Mouse (Mus musculus): ENCODE data around the gene Krtap19-2. TPM values are rescaled to one million over a fixed set of nuclear protein-coding genes. Genes with fewer than 3 reads are reported as not detected.

The Krtap19-2 gene
- total RNA-seq (2017): not detected in 2 replicates

GRCm38 (mm10) chr16:88874169-88874568, at the start of gene Krtap19-2:
Gene Krtap19-2, minus strand, starts transcription at chr16:88874269.
- ATAC-seq (replicated peaks in 1 of 2; ENCODE audit: insufficient read depth in 1 of 2, low FRiP score in 2 of 2, low TSS enrichment in 1 of 2, low read depth in 1 of 2, poor library complexity in 2 of 2, severe bottlenecking in 2 of 2): no peak

GRCm38 (mm10) chr16:88896357-88896756, 22.3 kb upstream of the Krtap19-2 start, which contains the start of gene Krtap19-5:
Gene Krtap19-5, minus strand, starts transcription at chr16:88896457.
- no peak for ATAC-seq (replicated peaks in 1 of 2; ENCODE audit: insufficient read depth in 1 of 2, low FRiP score in 2 of 2, low TSS enrichment in 1 of 2, low read depth in 1 of 2, poor library complexity in 2 of 2, severe bottlenecking in 2 of 2)

GRCm38 (mm10) chr16:88886870-88887269, 12.8 kb upstream of the Krtap19-2 start:
- no peak for ATAC-seq (replicated peaks in 1 of 2; ENCODE audit: insufficient read depth in 1 of 2, low FRiP score in 2 of 2, low TSS enrichment in 1 of 2, low read depth in 1 of 2, poor library complexity in 2 of 2, severe bottlenecking in 2 of 2)

GRCm38 (mm10) chr16:88884989-88885388, 10.9 kb upstream of the Krtap19-2 start, which contains the start of gene Krtap19-4:
Gene Krtap19-4, minus strand, starts transcription at chr16:88885089.
- ATAC-seq (replicated peaks in 1 of 2; ENCODE audit: insufficient read depth in 1 of 2, low FRiP score in 2 of 2, low TSS enrichment in 1 of 2, low read depth in 1 of 2, poor library complexity in 2 of 2, severe bottlenecking in 2 of 2): no peak

- no peak for ATAC-seq (replicated peaks in 1 of 2; ENCODE audit: insufficient read depth in 1 of 2, low FRiP score in 2 of 2, low TSS enrichment in 1 of 2, low read depth in 1 of 2, poor library complexity in 2 of 2, severe bottlenecking in 2 of 2)
Observed at GRCm38 (mm10) chr16:88877938-88878337, 3.9 kb upstream of the Krtap19-2 start, which contains the start of gene Krtap19-3. Gene Krtap19-3, minus strand, starts transcription at chr16:88878038.

GRCm38 (mm10) chr16:88869311-88869710, 4.8 kb downstream of the Krtap19-2 start, which contains the start of gene Krtap19-1:
Gene Krtap19-1, minus strand, starts transcription at chr16:88869411.
- ATAC-seq (replicated peaks in 1 of 2; ENCODE audit: insufficient read depth in 1 of 2, low FRiP score in 2 of 2, low TSS enrichment in 1 of 2, low read depth in 1 of 2, poor library complexity in 2 of 2, severe bottlenecking in 2 of 2): no peak

- no peak for ATAC-seq (replicated peaks in 1 of 2; ENCODE audit: insufficient read depth in 1 of 2, low FRiP score in 2 of 2, low TSS enrichment in 1 of 2, low read depth in 1 of 2, poor library complexity in 2 of 2, severe bottlenecking in 2 of 2)
Observed at GRCm38 (mm10) chr16:88864887-88865407, 9.1 kb downstream of the Krtap19-2 start.

- peak in 1 of 2 experiments; percentile 53; a peak in 2 of 4 replicates for ATAC-seq (replicated peaks in 1 of 2; ENCODE audit: insufficient read depth in 1 of 2, low FRiP score in 2 of 2, low TSS enrichment in 1 of 2, low read depth in 1 of 2, poor library complexity in 2 of 2, severe bottlenecking in 2 of 2)
Observed at GRCm38 (mm10) chr16:88851450-88851849, 22.6 kb downstream of the Krtap19-2 start.

- ATAC-seq (replicated peaks in 1 of 2; ENCODE audit: insufficient read depth in 1 of 2, low FRiP score in 2 of 2, low TSS enrichment in 1 of 2, low read depth in 1 of 2, poor library complexity in 2 of 2, severe bottlenecking in 2 of 2): no peak
Observed at GRCm38 (mm10) chr16:88848558-88848957, 25.5 kb downstream of the Krtap19-2 start.

- no peak for ATAC-seq (replicated peaks in 1 of 2; ENCODE audit: insufficient read depth in 1 of 2, low FRiP score in 2 of 2, low TSS enrichment in 1 of 2, low read depth in 1 of 2, poor library complexity in 2 of 2, severe bottlenecking in 2 of 2)
Observed at GRCm38 (mm10) chr16:88847363-88847762, 26.7 kb downstream of the Krtap19-2 start.

GRCm38 (mm10) chr16:88826978-88827377, 47.1 kb downstream of the Krtap19-2 start:
- no peak for ATAC-seq (replicated peaks in 1 of 2; ENCODE audit: insufficient read depth in 1 of 2, low FRiP score in 2 of 2, low TSS enrichment in 1 of 2, low read depth in 1 of 2, poor library complexity in 2 of 2, severe bottlenecking in 2 of 2)

GRCm38 (mm10) chr16:88826095-88826652, 47.9 kb downstream of the Krtap19-2 start, which contains the start of gene Krtap14:
Gene Krtap14, minus strand, starts transcription at chr16:88826145.
- no peak for ATAC-seq (replicated peaks in 1 of 2; ENCODE audit: insufficient read depth in 1 of 2, low FRiP score in 2 of 2, low TSS enrichment in 1 of 2, low read depth in 1 of 2, poor library complexity in 2 of 2, severe bottlenecking in 2 of 2)

GRCm38 (mm10) chr16:88823736-88824135, 50.3 kb downstream of the Krtap19-2 start:
- no peak for ATAC-seq (replicated peaks in 1 of 2; ENCODE audit: insufficient read depth in 1 of 2, low FRiP score in 2 of 2, low TSS enrichment in 1 of 2, low read depth in 1 of 2, poor library complexity in 2 of 2, severe bottlenecking in 2 of 2)

Other genes with a start within 250 kb of the Krtap19-2 start
- not detected in 2 replicates for gene 2310079G19Rik, start 246.6 kb downstream of the Krtap19-2 start, total RNA-seq (2017)
- not detected in 2 replicates for gene Krtap26-1, start 226.5 kb downstream of the Krtap19-2 start, total RNA-seq (2017)
- not detected in 2 replicates for gene Krtap27-1, start 202.6 kb downstream of the Krtap19-2 start, total RNA-seq (2017)
- not detected in 2 replicates for gene 2310061N02Rik, start 166.3 kb downstream of the Krtap19-2 start, total RNA-seq (2017)
- gene Krtap13-1, start 145.4 kb downstream of the Krtap19-2 start, total RNA-seq (2017): not detected in 2 replicates
- gene Krtap13, start 122.6 kb downstream of the Krtap19-2 start, total RNA-seq (2017): not detected in 2 replicates
- not detected in 2 replicates for gene 2310034C09Rik, start 115.4 kb downstream of the Krtap19-2 start, total RNA-seq (2017)
- gene 2310057N15Rik, start 100.1 kb downstream of the Krtap19-2 start, total RNA-seq (2017): not detected in 2 replicates
- gene Gm5965, start 96.4 kb downstream of the Krtap19-2 start, total RNA-seq (2017): not detected in 2 replicates
- gene Gm20741, start 62.0 kb downstream of the Krtap19-2 start, total RNA-seq (2017): not detected in 2 replicates
- gene Krtap15, start 54.1 kb downstream of the Krtap19-2 start, total RNA-seq (2017): not detected in 2 replicates
- gene Krtap14, start 48.1 kb downstream of the Krtap19-2 start, total RNA-seq (2017): not detected in 2 replicates
- gene Krtap19-1, start 4.9 kb downstream of the Krtap19-2 start, total RNA-seq (2017): not detected in 2 replicates
- not detected in 2 replicates for gene Krtap19-3, start 3.8 kb upstream of the Krtap19-2 start, total RNA-seq (2017)
- not detected in 2 replicates for gene Krtap19-4, start 10.8 kb upstream of the Krtap19-2 start, total RNA-seq (2017)
- gene Krtap19-5, start 22.2 kb upstream of the Krtap19-2 start, total RNA-seq (2017): not detected in 2 replicates
- gene Krtap19-9b, start 58.0 kb upstream of the Krtap19-2 start, total RNA-seq (2017): not detected in 2 replicates
- gene Krtap16-3, start 88.6 kb upstream of the Krtap19-2 start, total RNA-seq (2017): not detected in 2 replicates
- gene Krtap22-2, start 136.5 kb upstream of the Krtap19-2 start, total RNA-seq (2017): not detected in 2 replicates
- not detected in 2 replicates for gene Gm10229, start 141.0 kb upstream of the Krtap19-2 start, total RNA-seq (2017)
- gene Krtap6-1, start 157.4 kb upstream of the Krtap19-2 start, total RNA-seq (2017): not detected in 2 replicates
- not detected in 2 replicates for gene Gm10228, start 167.2 kb upstream of the Krtap19-2 start, total RNA-seq (2017)
- gene Krtap6-5, start 173.6 kb upstream of the Krtap19-2 start, total RNA-seq (2017): not detected in 2 replicates
- gene 1110025L11Rik, start 189.7 kb upstream of the Krtap19-2 start, total RNA-seq (2017): not detected in 2 replicates
- gene Krtap6-3, start 209.7 kb upstream of the Krtap19-2 start, total RNA-seq (2017): not detected in 2 replicates